Mouse (Mus musculus) liver, postnatal 0 days (tissue): ENCODE results near the gene Ccdc120.

ENCODE experiments used
- CTCF ChIP-seq: sonication (generic); IDR thresholded peaks from 2 replicates; pipeline ENCODE4 v1.5.1; 2016; ENCODE audit warnings: antibody characterized with exemption, low read depth
- EP300 ChIP-seq: IDR thresholded peaks from 2 replicates; pipeline ENCODE4 v1.6.1; 2016; ENCODE audit warnings: antibody characterized with exemption, low read depth, mild to moderate bottlenecking

- TF ChIP-seq CTCF (no peak), EP300 (no peak)
Observed at GRCm38 (mm10) chrX:7744940-7745339, 5.8 kb downstream of the Ccdc120 start.
